Mouse (Mus musculus) heart, adult 2 months (tissue): ENCODE measurements around the gene Stard5.

ENCODE experiments used
- CTCF ChIP-seq: fragments of 200-600 bp; IDR thresholded peaks from 2 replicates; pipeline ENCODE4 v1.8.1; 2022; ENCODE audit warnings: antibody characterized with exemption, mild to moderate bottlenecking, moderate library complexity
- POLR2A ChIP-seq: fragments of 200-500 bp; IDR thresholded peaks from 2 replicates; pipeline ENCODE4 v1.6.1; 2011; ENCODE audit warnings: mild to moderate bottlenecking, low read depth, low read length, control low read depth; ENCODE audit not compliant: insufficient read depth

DNA sequence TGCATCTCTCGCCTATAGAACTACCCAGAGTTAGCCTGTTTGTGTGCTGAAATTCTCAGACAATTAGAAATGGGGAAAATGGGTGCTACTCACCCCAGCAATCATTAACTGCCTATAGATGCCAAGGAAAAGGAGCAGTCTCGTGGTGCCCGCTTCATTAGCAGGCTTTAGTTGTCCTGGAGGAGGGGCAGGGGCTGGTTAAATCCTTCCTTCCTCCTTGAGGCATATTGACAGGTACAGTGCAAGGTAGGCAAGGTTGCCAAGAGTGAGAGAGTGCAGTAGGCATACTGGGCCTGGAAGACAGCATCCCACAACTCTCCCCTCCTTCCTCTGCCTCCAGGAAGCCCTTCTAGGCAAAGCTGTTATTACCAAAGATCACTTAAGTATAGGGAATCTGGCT is 37.7 kb upstream of the Stard5 start:
- TF ChIP-seq CTCF (no peak), POLR2A (no peak)
